In the genomic region with DNA sequence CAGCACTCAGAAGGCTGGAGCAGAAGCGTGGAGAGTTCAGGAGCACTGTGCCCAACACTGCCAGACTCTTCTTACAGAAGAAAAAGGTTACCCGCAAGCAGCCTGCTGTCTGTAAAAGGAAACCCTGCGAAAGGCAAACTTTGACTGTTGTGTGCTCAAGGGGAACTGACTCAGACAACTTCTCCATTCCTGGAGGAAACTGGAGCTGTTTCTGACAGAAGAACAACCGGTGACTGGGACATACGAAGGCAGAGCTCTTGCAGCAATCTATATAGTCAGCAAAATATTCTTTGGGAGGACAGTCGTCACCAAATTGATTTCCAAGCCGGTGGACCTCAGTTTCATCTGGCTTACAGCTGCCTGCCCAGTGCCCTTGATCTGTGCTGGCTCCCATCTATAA, we compare ENCODE assay signal across 17 mouse cellular contexts. TPM values are rescaled to one million over a fixed set of nuclear protein-coding genes. Genes with fewer than 3 reads are reported as not detected.
DNase-seq lines count a peak whose midpoint lies in the region; ATAC-seq and TF ChIP-seq lines count a peak whose summit lies in the region.
"Had no signal": no experiment of that assay in that cellular context is flagged by ENCODE, and none has a peak within 500 bp of the region (broad histone marks: within the 10 kb centered on the region; RNA-seq: fewer than 3 reads in every experiment).

No protein-coding gene starts in this region.

- WGBS in forebrain, embryonic 16.5 days = 86% methylated on average over 7 of the region's 7 CpGs

- H3K9ac ChIP-seq in forebrain, embryonic 16.5 days (replicated peaks; ENCODE audit: low read depth, low read length) = no peak overlapping the region
- H3K9ac ChIP-seq: hindbrain, embryonic 12.5 days had no signal

- peak; percentile 95 for ATAC-seq in megakaryocyte, adult 5-6 weeks (ENCODE audit: poor library complexity, severe bottlenecking)
- ATAC-seq in forebrain, embryonic 16.5 days = no peak

- no peaks in the 10 kb centered on the region for H3K36me3 ChIP-seq in forebrain, embryonic 16.5 days (ENCODE audit: control insufficient read depth, insufficient read depth)
- H3K36me3 ChIP-seq: hindbrain, embryonic 12.5 days had no signal

- peak; percentile 5 for DNase-seq in gastrocnemius, postnatal 25 days
- no peak for DNase-seq in gastrocnemius, postnatal 4 days (ENCODE audit: low spot score in 2 of 2)
- peak; percentile 9 to 19 for DNase-seq in left cerebral cortex, postnatal 14 days (ENCODE audit: low spot score in 2 of 2)
- no peak for DNase-seq in left cerebral cortex, postnatal 36 days (ENCODE audit: low spot score in 2 of 2)
- DNase-seq in retina, embryonic 14.5 days (ENCODE audit: low spot score) = no peak
- DNase-seq: adrenal gland, postnatal 25 days; cerebellum, adult 11-12 months; embryo, embryonic 11 days; kidney, adult 11 months; thymus, postnatal 14 days had no signal

- H3K27ac ChIP-seq in bone marrow macrophage, adult 2 months (ENCODE audit: insufficient read depth, low read depth, low read length) = peak overlapping the region; percentile 86
- no peak overlapping the region for H3K27ac ChIP-seq in forebrain, embryonic 16.5 days (ENCODE audit: low read length)
- H3K27ac ChIP-seq: hindbrain, embryonic 12.5 days had no signal

- no peak for TF ChIP-seq CTCF in bone marrow macrophage, adult 2 months (IDR thresholded peaks at IDR 0.05; ENCODE audit: low read depth, low read length)

- H3K9me3 ChIP-seq in forebrain, embryonic 16.5 days (ENCODE audit: control insufficient read depth, low read length) = no peaks in the 10 kb centered on the region
- H3K9me3 ChIP-seq: hindbrain, embryonic 12.5 days had no signal

- no peaks in the 10 kb centered on the region for H3K27me3 ChIP-seq in forebrain, embryonic 16.5 days (replicated peaks; ENCODE audit: control insufficient read depth, insufficient read depth, low read length)
- H3K27me3 ChIP-seq: hindbrain, embryonic 12.5 days had no signal

- H3K4me3 ChIP-seq in bone marrow macrophage, adult 2 months (ENCODE audit: insufficient read depth, low read length) = peak overlapping the region; percentile 11
- no peak overlapping the region for H3K4me3 ChIP-seq in forebrain, embryonic 16.5 days (replicated peaks; ENCODE audit: low read length)
- H3K4me3 ChIP-seq: hindbrain, embryonic 12.5 days had no signal

- H3K4me1 ChIP-seq in bone marrow macrophage, adult 2 months (ENCODE audit: control insufficient read depth, insufficient read depth, low read length) = peaks cover 21% of the 10 kb centered on the region
- H3K4me1 ChIP-seq in forebrain, embryonic 16.5 days (replicated peaks; ENCODE audit: control insufficient read depth, insufficient read depth, low read length) = no peaks in the 10 kb centered on the region
- H3K4me1 ChIP-seq: hindbrain, embryonic 12.5 days had no signal

- no peak for TF ChIP-seq POLR2A in bone marrow macrophage, adult 2 months (IDR thresholded peaks at IDR 0.05; ENCODE audit: borderline replicate concordance, low read depth, low read length)

- H3K4me2 ChIP-seq in forebrain, embryonic 16.5 days (ENCODE audit: low read length) = no peak overlapping the region
- H3K4me2 ChIP-seq: heart, embryonic 11.5 days; hindbrain, embryonic 12.5 days had no signal

- intact Hi-C loops in left cerebral cortex, postnatal 14 days (cut with DNase I) = no loop called here
- intact Hi-C loops in left cerebral cortex, postnatal 36 days (cut with DNase I) = no loop called here

RNA-seq across cellular contexts. Expression of gene Havcr2, which starts 25.8 kb away (rescaled TPM):
- total RNA-seq in gastrocnemius, postnatal 25 days (2021) = not detected
- total RNA-seq in gastrocnemius, postnatal 4 days (2021) = under 1 TPM; 0.10 to 0.27 TPM
- 1 to 10 TPM; 1.1 to 1.7 TPM for total RNA-seq in left cerebral cortex, postnatal 14 days (2021)
- 1 to 10 TPM; 2.5 to 2.6 TPM for total RNA-seq in left cerebral cortex, postnatal 36 days (2021)
- 22.1 and 27.7 TPM in 2 replicates for polyA plus RNA-seq in bone marrow macrophage, adult 2 months (2012; ENCODE audit: insufficient read depth, insufficient read length, missing spikeins)
- total RNA-seq in megakaryocyte, adult 5-6 weeks (2015) = 2.8 and 2.9 TPM in 2 replicates
- total RNA-seq in megakaryocyte, adult 5-6 weeks (2017) = 3.3 and 3.9 TPM in 2 replicates
- 0.15 and 0.34 TPM in 2 replicates for polyA plus RNA-seq in forebrain, embryonic 16.5 days (2015; fragmentation: Nextera tagmentation; extraction: Ambion mirVana)

RNA-seq across cellular contexts. Expression of gene Gm12169, which starts 43.5 kb away (rescaled TPM):
- not detected for total RNA-seq in gastrocnemius, postnatal 25 days (2021)
- total RNA-seq in gastrocnemius, postnatal 4 days (2021) = not detected
- total RNA-seq in left cerebral cortex, postnatal 14 days (2021) = not detected
- not detected for total RNA-seq in left cerebral cortex, postnatal 36 days (2021)
- polyA plus RNA-seq in bone marrow macrophage, adult 2 months (2012; ENCODE audit: insufficient read depth, insufficient read length, missing spikeins) = not detected in 2 replicates
- total RNA-seq in megakaryocyte, adult 5-6 weeks (2015) = not detected in 2 replicates
- total RNA-seq in megakaryocyte, adult 5-6 weeks (2017) = not detected in 2 replicates
- polyA plus RNA-seq in forebrain, embryonic 16.5 days (2015; fragmentation: Nextera tagmentation; extraction: Ambion mirVana) = not detected in 2 replicates
- total RNA-seq: adrenal gland, postnatal 25 days; layer of hippocampus, adult 18-20 months had no signal
- polyA plus RNA-seq: heart, embryonic 11.5 days; hindbrain, embryonic 12.5 days; limb, embryonic 14.5 days had no signal

RNA-seq across cellular contexts. Expression of gene Med7, which starts 43.8 kb away (rescaled TPM):
- total RNA-seq in gastrocnemius, postnatal 25 days (2021) = 10 to 100 TPM; 13.6 to 16.1 TPM
- total RNA-seq in gastrocnemius, postnatal 4 days (2021) = 10 to 100 TPM; 22.8 to 25.0 TPM
- 10 to 100 TPM; 30.2 to 36.5 TPM for total RNA-seq in left cerebral cortex, postnatal 14 days (2021)
- total RNA-seq in left cerebral cortex, postnatal 36 days (2021) = 10 to 100 TPM; 26.4 to 28.8 TPM
- polyA plus RNA-seq in bone marrow macrophage, adult 2 months (2012; ENCODE audit: insufficient read depth, insufficient read length, missing spikeins) = 33.4 and 39.9 TPM in 2 replicates
- 41.7 and 43.7 TPM in 2 replicates for total RNA-seq in megakaryocyte, adult 5-6 weeks (2015)
- total RNA-seq in megakaryocyte, adult 5-6 weeks (2017) = 17.6 and 20.6 TPM in 2 replicates
- polyA plus RNA-seq in forebrain, embryonic 16.5 days (2015; fragmentation: Nextera tagmentation; extraction: Ambion mirVana) = 73.1 and 88.4 TPM in 2 replicates

Comparison
In these comparisons a context has a peak if more than half of its experiments do, and no peak if none do; other contexts are left out.
1. DNase-seq: peak in gastrocnemius, postnatal 25 days (single experiment) and left cerebral cortex, postnatal 14 days (2 of 2); none in gastrocnemius, postnatal 4 days (0 of 2), left cerebral cortex, postnatal 36 days (0 of 2) and retina, embryonic 14.5 days (single experiment).